Mouse (Mus musculus) spleen, adult 2 months (tissue): ENCODE data around the gene Usf2. TPM values are rescaled to one million over a fixed set of nuclear protein-coding genes. Genes with fewer than 3 reads are reported as not detected.

Source experiments
- DNase-seq, 2 experiments: peaks; one replicate each; pipeline versions ENCODE4 v3.0.0 to v3.0.0-alpha.2; 2012 to 2021; ENCODE audit warnings: low spot score in 2 of 2, low read depth in 1 of 2
- H3K27ac ChIP-seq: fragments of 200-500 bp; 2 replicates; pipeline ENCODE4 v1.5.1; 2012; ENCODE audit warnings: low read length, inconsistent platforms; ENCODE audit not compliant: insufficient read depth
- H3K27me3 ChIP-seq: fragments of 200-500 bp; 2 replicates; pipeline ENCODE4 v1.6.1; 2012; ENCODE audit warnings: mild to moderate bottlenecking, moderate library complexity, low read length, inconsistent platforms; ENCODE audit not compliant: control insufficient read depth, insufficient read depth
- H3K36me3 ChIP-seq: fragments of 200-500 bp; 2 replicates; pipeline ENCODE4 v1.6.1; 2012; ENCODE audit warnings: mild to moderate bottlenecking, low read length, inconsistent platforms; ENCODE audit not compliant: control insufficient read depth, insufficient read depth
- H3K4me1 ChIP-seq: fragments of 200-500 bp; 2 replicates; pipeline ENCODE4 v1.6.1; 2011; ENCODE audit warnings: inconsistent platforms; ENCODE audit not compliant: control insufficient read depth, insufficient read depth, insufficient read length
- H3K4me3 ChIP-seq: fragments of 200-500 bp; 2 replicates; pipeline ENCODE4 v1.5.1; 2011; ENCODE audit warnings: mild to moderate bottlenecking, inconsistent platforms; ENCODE audit not compliant: insufficient read depth, insufficient read length; ENCODE audit errors: extremely low read depth
- CTCF ChIP-seq: fragments of 200-500 bp; IDR thresholded peaks from 2 replicates; pipeline ENCODE4 v1.5.1; 2011; ENCODE audit warnings: mild to moderate bottlenecking, inconsistent platforms; ENCODE audit not compliant: insufficient read depth, insufficient read length, insufficient replicate concordance; ENCODE audit errors: extremely low read depth
- POLR2A ChIP-seq: fragments of 200-500 bp; IDR thresholded peaks from 2 replicates; pipeline ENCODE4 v1.6.1; 2011; ENCODE audit warnings: low read depth, low read length, inconsistent platforms
- WGBS: fragments of 180-500 bp; shearing (Covaris S2); methylation state at CpG from one replicate; pipeline ENCODE4 v1.1.7; 2018; 5-methylcytosine and 5-hydroxymethylcytosine counted together
- polyA plus RNA-seq: library from polyadenylated mRNA; depleted of rRNA; stranded (reverse); fragments of >200 nt; gene quantifications from 2 replicates; pipeline ENCODE4 v1.2.3, GENCODE M21; 2012

Usf2 gene
- polyA plus RNA-seq, 1 experiment = 151 TPM

DNA sequence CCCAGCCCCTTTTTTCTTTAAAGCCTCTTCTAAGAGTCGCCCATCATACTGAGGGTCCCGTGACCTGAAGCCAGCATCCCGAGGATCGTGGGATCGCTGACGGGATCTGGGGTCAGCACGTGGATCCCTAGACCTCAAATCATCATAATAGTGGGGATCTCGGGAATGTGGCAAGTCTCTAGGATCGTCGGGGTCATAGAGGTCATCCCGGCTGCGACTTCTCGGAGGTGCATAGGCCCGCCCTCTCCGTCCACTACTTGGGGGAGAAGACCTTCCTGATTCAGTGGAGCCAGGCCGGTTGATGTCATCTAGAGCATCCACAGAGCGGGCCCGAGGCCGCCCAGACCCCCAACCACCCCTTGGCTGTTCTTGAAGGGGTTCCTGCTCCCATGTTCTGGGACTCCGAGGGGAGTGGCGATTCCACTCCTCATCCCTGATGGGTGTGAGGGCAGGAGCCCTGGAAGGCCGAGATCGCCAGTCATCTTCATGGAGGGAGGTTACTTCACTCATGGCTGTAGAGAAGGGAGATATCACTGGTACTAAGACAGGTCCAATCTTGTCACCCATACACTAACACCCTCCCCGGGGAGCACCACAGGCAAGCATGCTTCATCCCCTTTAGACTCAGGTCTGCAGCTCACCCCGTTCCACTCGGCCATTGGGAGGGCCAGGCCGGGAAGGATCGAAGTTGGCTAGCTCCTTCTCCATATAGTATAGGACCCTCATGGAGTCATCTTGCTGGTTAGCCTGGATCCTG lies 1.7 kb upstream of the Usf2 start:
- WGBS = 89% methylated on average over 28 of the region's 28 CpGs
- H3K27ac ChIP-seq = 0 out of 2 replicates have a peak overlapping the region, but pooled peaks have one; percentile 100
- DNase-seq = no peak
- H3K4me1 ChIP-seq = peaks cover 9% of the 10 kb centered on the region
- no peak for TF ChIP-seq POLR2A
- H3K27me3 ChIP-seq = no peaks in the 10 kb centered on the region
- H3K36me3 ChIP-seq = peaks cover 16% of the 10 kb centered on the region
- H3K4me3 ChIP-seq = peak overlapping the region; percentile 98; the same call in 1 of the 2 replicates

DNA sequence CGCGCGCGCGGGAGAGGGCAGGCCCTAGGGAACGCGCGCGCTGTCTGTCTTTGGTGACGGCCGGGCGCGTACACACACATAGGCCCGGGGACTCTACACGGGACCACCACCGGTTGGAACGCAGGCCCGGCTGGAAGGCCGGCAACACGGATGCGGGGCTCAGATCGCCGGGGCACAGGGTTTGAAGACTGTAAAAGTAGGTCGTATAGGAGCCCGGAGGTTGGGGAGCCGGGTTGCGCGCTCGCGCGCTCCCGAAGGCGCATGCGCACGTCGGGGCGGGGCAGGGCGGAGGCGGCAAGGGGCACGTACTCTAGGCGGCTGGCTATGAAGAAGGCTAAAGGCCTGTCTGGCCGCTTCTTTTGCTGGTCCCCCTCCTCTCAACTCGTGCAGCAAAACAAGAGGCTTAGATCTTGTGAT lies 772 bp upstream of the Usf2 start:
- H3K36me3 ChIP-seq = peaks cover 18% of the 10 kb centered on the region
- peak overlapping the region; percentile 100 for H3K27ac ChIP-seq
- peaks cover 9% of the 10 kb centered on the region for H3K4me1 ChIP-seq
- WGBS = under 1% methylated on average over 43 of the region's 43 CpGs
- peak overlapping the region; percentile 98 for H3K4me3 ChIP-seq
- DNase-seq = peak; percentile 84 to 87
- no peaks in the 10 kb centered on the region for H3K27me3 ChIP-seq
- no peak for TF ChIP-seq CTCF
- peak; percentile 55; the same call in 1 of the 2 replicates for TF ChIP-seq POLR2A

DNA sequence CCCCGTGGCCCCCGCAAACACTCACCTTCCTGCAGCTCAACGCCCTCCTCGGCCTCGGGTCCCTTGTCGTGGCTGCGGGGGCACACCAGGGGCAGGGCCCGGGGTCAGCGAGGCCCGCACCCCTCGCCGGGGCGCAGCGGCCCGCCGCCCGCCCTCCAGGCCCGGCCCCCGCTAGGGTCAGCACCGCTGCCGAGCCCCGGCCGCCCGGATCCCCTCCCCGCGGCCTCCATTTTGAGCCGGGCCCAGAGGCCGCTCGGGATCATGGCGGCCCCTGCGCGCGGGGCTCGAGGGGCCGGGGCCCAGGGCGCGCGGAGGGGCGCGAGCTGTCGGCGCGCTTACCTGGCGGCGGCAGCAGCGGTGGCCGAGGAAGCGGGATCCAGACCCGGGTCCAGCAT lies 249 bp downstream of the Usf2 start:
- Histone ChIP-seq H3K27me3 (no peaks in the 10 kb centered on the region), H3K27ac (peak overlapping the region; percentile 89), H3K4me3 (peak overlapping the region; percentile 98), H3K36me3 (peaks cover 18% of the 10 kb centered on the region), H3K4me1 (peaks cover 9% of the 10 kb centered on the region)
- TF ChIP-seq POLR2A = no peak
- no peak for TF ChIP-seq CTCF
- peak in 1 of 2 experiments; percentile 34 for DNase-seq
- WGBS = 2% methylated on average over 41 of the region's 49 CpGs

GRCm38 (mm10) chr7:30955584-30956356 lies 833 bp downstream of the Usf2 start:
- Histone ChIP-seq H3K36me3 (peaks cover 22% of the 10 kb centered on the region), H3K4me3 (peak overlapping the region; percentile 98), H3K27me3 (no peaks in the 10 kb centered on the region), H3K27ac (peak overlapping the region; percentile 89), H3K4me1 (peaks cover 9% of the 10 kb centered on the region)
- WGBS = under 1% methylated on average over 64 of the region's 64 CpGs
- DNase-seq = peak; percentile 48 to 71
- peak; percentile 7; the same call in 1 of the 2 replicates for TF ChIP-seq POLR2A
- TF ChIP-seq CTCF = peak; percentile 54; the same call in 1 of the 2 replicates

GRCm38 (mm10) chr7:30954971-30955520 lies 1.6 kb downstream of the Usf2 start:
- DNase-seq = no peak
- TF ChIP-seq POLR2A (no peak), CTCF (no peak)
- H3K4me3 ChIP-seq = no peak overlapping the region; the same call in 1 of the 2 replicates
- no peak overlapping the region for H3K27ac ChIP-seq
- 90% methylated on average over 12 of the region's 12 CpGs for WGBS
- peaks cover 9% of the 10 kb centered on the region for H3K4me1 ChIP-seq
- H3K27me3 ChIP-seq = no peaks in the 10 kb centered on the region
- peaks cover 23% of the 10 kb centered on the region for H3K36me3 ChIP-seq

- WGBS = 89% methylated on average over 3 of the region's 3 CpGs
- no peaks in the 10 kb centered on the region for H3K27me3 ChIP-seq
- no peak for TF ChIP-seq POLR2A
- TF ChIP-seq CTCF = no peak
- no peak for DNase-seq
- H3K27ac ChIP-seq = no peak overlapping the region
- H3K4me1 ChIP-seq = peaks cover 9% of the 10 kb centered on the region
- no peak overlapping the region for H3K4me3 ChIP-seq
- H3K36me3 ChIP-seq = peaks cover 28% of the 10 kb centered on the region
These were observed 2.6 kb downstream of the Usf2 start for GRCm38 (mm10) chr7:30954036-30954435.

- peak in 1 of 2 experiments; percentile 23 for DNase-seq
- no peaks in the 10 kb centered on the region for H3K27me3 ChIP-seq
- H3K4me1 ChIP-seq = peaks cover 9% of the 10 kb centered on the region
- 57% methylated on average over 6 of the region's 6 CpGs for WGBS
- H3K4me3 ChIP-seq = no peak overlapping the region
- peaks cover 30% of the 10 kb centered on the region for H3K36me3 ChIP-seq
- TF ChIP-seq POLR2A (no peak), CTCF (no peak)
- no peak overlapping the region for H3K27ac ChIP-seq
These were observed 3.1 kb downstream of the Usf2 start for GRCm38 (mm10) chr7:30953459-30953858.
